Mouse (Mus musculus) lung, embryonic 16.5 days (tissue): ENCODE results near the gene Serpina11. TPM values are rescaled to one million over a fixed set of nuclear protein-coding genes. Genes with fewer than 3 reads are reported as not detected.
"Not testable (repeated sequence)": the region's sequence is repeated elsewhere in the genome, so short reads cannot be mapped to it uniquely, and the experiment has no call there.

ENCODE experiments used
- ATAC-seq: fragments of 200-750 bp; cut with Nextera tagmentation; 2 replicates; pipeline ENCODE4 v1.8.0; 2017; ENCODE audit warnings: low read depth, mild to moderate bottlenecking, moderate library complexity
- H3K27ac ChIP-seq: fragments of 300-500 bp; sonication (generic); 2 replicates; pipeline ENCODE4 v1.5.1; 2014; ENCODE audit warnings: mild to moderate bottlenecking, control low read depth, low read length
- H3K27me3 ChIP-seq: fragments of 300-500 bp; sonication (generic); 2 replicates; pipeline ENCODE4 v1.6.1; 2014; ENCODE audit warnings: low read depth, low read length, mixed read lengths; ENCODE audit not compliant: control insufficient read depth, insufficient read depth
- H3K36me3 ChIP-seq: fragments of 300-500 bp; sonication (generic); 2 replicates; pipeline ENCODE4 v1.6.1; 2014; ENCODE audit warnings: low read length; ENCODE audit not compliant: control insufficient read depth, insufficient read depth
- H3K4me1 ChIP-seq: fragments of 300-500 bp; sonication (generic); replicated peaks from 2 replicates; pipeline ENCODE4 v1.6.1; 2014; ENCODE audit warnings: low read length, mixed read lengths; ENCODE audit not compliant: control insufficient read depth, insufficient read depth
- H3K4me2 ChIP-seq: fragments of 300-500 bp; sonication (generic); 2 replicates; pipeline ENCODE4 v1.6.1; 2014; ENCODE audit warnings: low read depth, low read length, control low read depth
- H3K4me3 ChIP-seq: fragments of 300-500 bp; sonication (generic); 2 replicates; pipeline ENCODE4 v1.5.1; 2014; ENCODE audit warnings: mild to moderate bottlenecking, low read length, control low read depth
- H3K9ac ChIP-seq: fragments of 300-500 bp; sonication (generic); 2 replicates; pipeline ENCODE4 v1.6.1; 2014; ENCODE audit warnings: low read length, control low read depth
- H3K9me3 ChIP-seq: fragments of 300-500 bp; sonication (generic); 2 replicates; pipeline ENCODE4 v1.6.1; 2016; ENCODE audit warnings: low read length; ENCODE audit not compliant: control insufficient read depth
- WGBS: fragments of 180-500 bp; shearing (Covaris S2); extraction: QIAGEN DNeasy Blood & Tissue Kit; methylation state at CpG from one replicate; pipeline ENCODE4 v1.1.7; 2014; 5-methylcytosine and 5-hydroxymethylcytosine counted together
- polyA plus RNA-seq: library from polyadenylated mRNA; unstranded; fragments of >200 nt; fragmentation: Nextera tagmentation; extraction: Ambion mirVana; gene quantifications from 2 replicates; pipeline ENCODE4 v1.2.1, GENCODE M21; 2015

Serpina11 gene
- polyA plus RNA-seq, 1 experiment from 2014 or later: not detected

DNA sequence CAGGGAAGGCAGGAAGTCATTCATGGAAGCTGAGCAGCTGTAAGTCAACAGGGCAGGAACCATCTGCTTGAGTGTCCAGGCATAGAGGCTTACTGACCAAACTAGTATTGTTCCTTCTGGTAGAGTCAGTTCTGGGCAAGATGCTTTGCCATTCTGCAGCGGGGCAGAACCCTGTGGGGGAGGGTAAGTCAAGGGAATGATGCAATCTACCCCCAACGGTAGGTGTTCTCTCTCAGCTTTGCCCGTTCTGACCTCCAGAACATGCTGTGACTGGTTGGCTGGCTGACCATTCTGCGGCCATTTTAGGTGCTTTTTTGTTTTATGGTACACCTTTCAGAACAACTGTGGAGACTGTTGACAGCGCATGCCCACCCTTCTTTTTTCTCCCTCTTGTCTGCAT is 27.4 kb downstream of the Serpina11 start:
- H3K4me1 ChIP-seq: no peaks in the 10 kb centered on the region
- no peak overlapping the region for H3K4me2 ChIP-seq
- ATAC-seq: no peak
- no peak overlapping the region for H3K27ac ChIP-seq
- no peaks in the 10 kb centered on the region for H3K27me3 ChIP-seq
- H3K4me3 ChIP-seq: no peak overlapping the region
- no peaks in the 10 kb centered on the region for H3K36me3 ChIP-seq
- WGBS: 81% methylated on average over 5 of the region's 5 CpGs
- H3K9ac ChIP-seq: no peak overlapping the region
- no peaks in the 10 kb centered on the region for H3K9me3 ChIP-seq

DNA sequence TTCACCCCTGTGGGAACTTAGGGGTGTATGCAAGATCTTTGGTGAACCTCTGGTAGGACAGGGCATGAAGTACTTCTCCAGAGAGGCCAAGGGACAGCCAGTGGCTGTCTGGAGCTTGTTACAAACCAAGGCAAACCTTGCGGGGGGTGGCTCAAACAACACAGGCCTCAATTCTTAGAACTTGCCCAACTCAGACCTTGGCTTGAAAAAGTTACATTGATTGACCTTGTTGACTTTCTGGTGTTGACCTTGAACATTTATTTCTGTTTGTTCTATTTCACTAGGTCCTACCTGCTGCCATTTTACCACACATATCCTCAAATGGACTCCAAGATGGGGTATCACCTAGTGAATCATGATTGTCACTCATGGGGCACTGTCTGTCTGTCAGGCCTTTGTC is 28.0 kb downstream of the Serpina11 start:
- Histone ChIP-seq H3K27ac (no peak overlapping the region), H3K9ac (no peak overlapping the region), H3K4me3 (no peak overlapping the region), H3K4me2 (no peak overlapping the region), H3K9me3 (no peaks in the 10 kb centered on the region), H3K4me1 (no peaks in the 10 kb centered on the region), H3K27me3 (no peaks in the 10 kb centered on the region), H3K36me3 (no peaks in the 10 kb centered on the region)
- ATAC-seq: no peak
- 92% methylated on average over 1 of the region's 1 CpGs for WGBS

DNA sequence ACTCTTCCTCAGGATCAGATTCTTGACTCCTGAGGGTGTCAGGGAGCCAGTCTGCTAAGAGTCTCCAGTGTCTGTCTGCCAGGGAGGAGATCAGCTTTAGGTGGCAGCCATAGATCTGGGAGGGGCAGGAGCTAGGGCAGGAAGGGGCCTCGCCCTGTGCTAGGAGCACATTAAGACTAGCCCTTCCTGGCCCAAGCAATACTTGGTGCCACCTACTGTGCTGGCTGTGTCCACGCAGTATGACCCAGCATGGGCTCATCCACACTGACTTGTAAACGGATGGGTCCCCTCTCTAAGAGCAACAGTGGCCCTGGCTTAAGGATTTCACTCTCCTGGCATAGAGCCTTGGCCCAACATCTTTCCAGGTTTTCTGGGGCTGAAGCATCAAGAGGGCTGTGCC is 31.0 kb downstream of the Serpina11 start, which contains the start of gene Serpina1e:
Gene Serpina1e (minus strand): TSS at position 178 of the 400 bp plus-strand sequence.
- Histone ChIP-seq H3K4me2 (no peak within 1 kb of the TSS), H3K27ac (no peak within 1 kb of the TSS), H3K36me3 (no peaks in the 10 kb centered on the region), H3K27me3 (no peaks in the 10 kb centered on the region), H3K9ac (no peak within 1 kb of the TSS), H3K4me3 (no peak within 1 kb of the TSS), H3K9me3 (no peaks in the 10 kb centered on the region), H3K4me1 (no peaks in the 10 kb centered on the region)
- 74% methylated on average over 3 of the region's 3 CpGs for WGBS
- ATAC-seq: no peak

DNA sequence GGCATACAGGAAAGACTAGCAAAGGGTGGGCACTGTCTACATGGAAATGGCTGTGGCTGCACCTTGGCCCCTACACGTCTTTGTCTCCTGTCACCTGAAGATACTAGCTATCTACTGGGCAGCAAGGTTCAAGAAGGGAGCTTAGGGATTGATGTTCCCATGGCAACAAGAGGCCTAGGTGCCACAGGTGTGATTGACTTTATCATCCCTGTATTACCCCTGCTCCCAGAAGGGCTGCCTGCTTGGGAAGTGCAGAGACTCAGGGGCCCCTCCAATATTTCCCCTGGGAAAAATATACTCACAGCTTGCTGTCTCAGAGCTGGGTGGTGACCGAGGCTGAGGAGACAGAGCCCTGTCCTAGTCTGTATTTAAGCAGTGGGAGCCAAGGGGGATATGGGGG is 33.2 kb downstream of the Serpina11 start:
- H3K27ac ChIP-seq, H3K4me3 ChIP-seq, H3K36me3 ChIP-seq, H3K4me1 ChIP-seq, ATAC-seq, H3K27me3 ChIP-seq, H3K4me2 ChIP-seq, H3K9ac ChIP-seq, H3K9me3 ChIP-seq: not testable (repeated sequence)
- WGBS: 66% methylated on average over 2 of the region's 2 CpGs

DNA sequence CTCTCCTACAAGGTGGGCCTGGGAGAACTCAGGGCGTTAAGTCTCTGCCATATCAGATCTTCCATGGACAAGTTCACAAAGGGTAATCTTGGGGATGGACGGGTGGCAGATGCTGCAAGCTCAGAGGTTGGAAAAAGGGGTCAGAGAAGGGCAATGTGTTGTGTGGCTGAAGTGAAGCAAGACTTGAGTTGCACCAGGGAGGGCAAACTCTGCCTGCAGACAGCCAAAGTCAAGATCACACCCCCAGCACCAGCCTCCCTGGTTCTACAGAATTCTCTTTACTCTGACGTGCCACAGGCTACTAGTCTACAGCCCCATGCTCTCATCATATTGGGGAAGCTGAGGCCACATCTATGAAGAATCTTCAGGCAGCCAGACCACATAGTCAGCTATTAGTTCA is 36.8 kb downstream of the Serpina11 start:
- 73% methylated on average over 3 of the region's 3 CpGs for WGBS
- H3K4me2 ChIP-seq, H3K4me3 ChIP-seq: not testable (repeated sequence)

DNA sequence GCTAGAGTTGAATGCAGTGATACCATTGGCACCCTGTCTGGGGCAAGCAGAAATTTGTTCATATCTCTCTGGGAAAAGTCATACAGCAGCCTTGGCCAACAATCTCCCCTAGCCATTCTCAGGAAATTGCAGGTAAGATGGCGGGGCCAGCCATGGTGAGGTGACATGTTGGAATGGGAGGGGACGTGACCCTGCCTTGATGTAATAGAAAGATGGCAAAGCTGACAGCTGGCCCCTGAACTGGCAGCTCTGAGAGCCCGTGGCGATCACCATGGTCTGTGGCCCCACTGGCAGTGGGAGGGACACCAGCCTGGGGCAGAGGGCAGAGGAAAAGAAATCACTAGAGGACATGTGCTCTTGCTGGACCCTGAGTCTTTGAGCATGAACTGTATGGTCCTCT is 43.5 kb downstream of the Serpina11 start:
- H3K4me1 ChIP-seq: no peaks in the 10 kb centered on the region
- no peak overlapping the region for H3K4me3 ChIP-seq
- H3K27me3 ChIP-seq: no peaks in the 10 kb centered on the region
- ATAC-seq: no peak
- no peaks in the 10 kb centered on the region for H3K9me3 ChIP-seq
- no peak overlapping the region for H3K4me2 ChIP-seq
- 79% methylated on average over 4 of the region's 4 CpGs for WGBS
- H3K36me3 ChIP-seq: no peaks in the 10 kb centered on the region
- H3K9ac ChIP-seq: no peak overlapping the region
- H3K27ac ChIP-seq: no peak overlapping the region

More for the DNA sequence above, 36.8 kb downstream of the Serpina11 start:
- ATAC-seq, H3K9ac ChIP-seq, H3K4me1 ChIP-seq, H3K27me3 ChIP-seq, H3K36me3 ChIP-seq, H3K9me3 ChIP-seq, H3K27ac ChIP-seq: not testable (repeated sequence)

Other genes with a start within 250 kb of the Serpina11 start
- 0.58 and 9.1 TPM in 2 replicates for gene Serpina1d, start 216.4 kb downstream of the Serpina11 start, polyA plus RNA-seq
- 1.8 and 15.4 TPM in 2 replicates for gene Serpina1b, start 159.6 kb downstream of the Serpina11 start, polyA plus RNA-seq
- gene Serpina1a, start 126.4 kb downstream of the Serpina11 start, polyA plus RNA-seq: 1.7 and 14.8 TPM in 2 replicates
- gene Serpina1c, start 85.1 kb downstream of the Serpina11 start, polyA plus RNA-seq: 0.62 and 7.2 TPM in 2 replicates
- 0.85 and 7.3 TPM in 2 replicates for gene Serpina1e, start 31.0 kb downstream of the Serpina11 start, polyA plus RNA-seq
- gene Serpina9, start 23.8 kb upstream of the Serpina11 start, polyA plus RNA-seq: 0.38 and 1.1 TPM in 2 replicates
- 0.14 TPM in 1 of 2 replicates, not detected in the other for gene Serpina12, start 54.5 kb upstream of the Serpina11 start, polyA plus RNA-seq
- not detected in 2 replicates for gene Serpina5, start 111.2 kb upstream of the Serpina11 start, polyA plus RNA-seq
- not detected in 2 replicates for gene Serpina3a, start 122.8 kb upstream of the Serpina11 start, polyA plus RNA-seq
- not detected in 2 replicates for gene Serpina3b, start 138.0 kb upstream of the Serpina11 start, polyA plus RNA-seq
- gene Serpina3c, start 163.9 kb upstream of the Serpina11 start, polyA plus RNA-seq: 0.06 and 0.28 TPM in 2 replicates
- gene Serpina3f, start 224.6 kb upstream of the Serpina11 start, polyA plus RNA-seq: 0.06 and 0.14 TPM in 2 replicates
- gene Serpina3g, start 246.3 kb upstream of the Serpina11 start, polyA plus RNA-seq: 2.7 and 4.0 TPM in 2 replicates